Mouse (Mus musculus) lung, postnatal 14 days (tissue): ENCODE measurements around the gene Siae.

Experiments
- DNase-seq: peaks from one replicate; pipeline ENCODE4 v3.0.0; 2021

Siae gene

GRCm38 (mm10) chr9:37572204-37572876, 16.8 kb downstream of the Siae start:
- no peak for DNase-seq

DNA sequence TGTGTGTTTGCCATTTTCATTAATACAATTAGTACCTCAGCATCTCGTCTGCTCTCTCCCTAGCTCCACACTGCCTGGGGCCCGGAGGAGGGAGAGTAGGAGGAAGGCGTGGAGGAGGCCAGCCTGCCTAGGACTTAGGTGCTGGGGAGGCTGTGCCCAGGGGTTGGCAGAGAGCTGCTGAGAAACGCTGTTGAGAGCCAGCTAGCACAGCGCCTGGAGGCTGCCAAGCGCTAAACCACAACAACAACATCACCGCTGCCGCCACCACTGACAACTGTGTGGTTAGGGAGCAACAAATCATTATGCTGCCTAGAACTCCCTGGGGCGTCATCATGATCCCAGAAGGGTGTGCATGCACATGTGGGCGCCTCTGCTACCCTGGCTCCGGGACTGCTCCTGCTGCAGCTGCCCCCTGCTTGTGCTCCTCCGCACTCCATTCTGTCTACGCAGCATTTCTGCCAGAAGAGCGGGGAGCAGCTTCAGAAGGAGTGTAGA, 21.0 kb downstream of the Siae start:
- no peak for DNase-seq

- no peak for DNase-seq
Measured at GRCm38 (mm10) chr9:37583594-37583993, 28.1 kb downstream of the Siae start.

DNA sequence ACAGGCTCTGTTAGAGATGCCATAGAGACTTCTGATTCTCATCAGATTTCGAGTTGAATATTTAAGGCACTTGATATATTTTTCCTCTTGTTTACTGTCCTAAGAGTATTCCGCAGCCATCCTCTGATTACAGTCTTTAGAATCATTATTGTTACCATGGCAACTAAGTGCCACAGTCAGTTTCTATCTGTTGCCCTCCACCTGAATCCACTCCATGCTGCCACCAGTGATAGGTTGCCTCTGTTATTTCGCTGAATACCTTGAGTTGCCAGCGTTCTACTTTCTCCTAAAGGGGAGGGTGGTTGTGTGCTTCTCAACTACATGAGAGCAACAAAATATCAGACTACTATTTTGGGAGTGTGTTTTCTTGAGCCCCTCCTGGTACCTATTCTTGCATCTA, 31.2 kb downstream of the Siae start:
- DNase-seq, result no peak

- DNase-seq, result no peak
Measured at GRCm38 (mm10) chr9:37590381-37590780, 34.9 kb downstream of the Siae start.

DNA sequence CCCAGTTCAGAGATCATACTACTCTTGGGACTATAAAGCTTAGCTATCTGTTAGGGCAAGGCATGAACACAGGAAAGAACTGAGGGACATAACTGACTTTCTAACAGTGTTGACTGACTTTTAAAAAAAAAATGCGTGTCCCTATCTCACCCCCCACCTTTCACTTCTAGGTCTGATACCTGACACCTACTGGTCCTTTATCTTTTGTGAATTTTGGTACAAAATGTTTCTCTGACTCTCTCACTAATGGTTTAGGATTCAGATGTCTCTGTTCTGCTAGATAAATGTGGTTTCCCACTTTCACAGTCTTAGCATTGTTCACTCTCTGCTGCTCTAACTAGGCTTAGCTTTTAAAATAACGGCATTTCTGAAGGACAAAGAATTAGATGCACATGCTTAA, 36.5 kb downstream of the Siae start:
- no peak for DNase-seq

DNA sequence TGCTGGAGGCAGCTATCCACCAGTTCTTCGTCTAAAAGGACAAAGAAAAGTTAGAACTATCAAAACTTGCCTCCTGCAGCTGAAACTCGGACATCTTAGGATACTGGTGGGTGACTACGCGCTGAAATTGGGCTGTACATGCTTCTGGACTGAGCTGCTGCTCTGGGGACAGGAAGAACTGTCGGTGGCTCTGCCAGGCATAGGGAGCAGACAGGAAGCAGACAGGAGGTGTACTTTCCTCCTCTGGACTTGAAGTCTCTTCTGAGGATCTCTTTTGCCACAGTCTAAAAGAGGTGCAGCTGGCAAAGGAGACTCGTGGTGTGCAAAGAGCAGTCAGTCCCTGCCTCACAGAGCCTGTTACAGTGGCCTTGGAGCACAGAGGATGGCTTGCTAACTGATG, 37.1 kb downstream of the Siae start:
- DNase-seq, result no peak

DNA sequence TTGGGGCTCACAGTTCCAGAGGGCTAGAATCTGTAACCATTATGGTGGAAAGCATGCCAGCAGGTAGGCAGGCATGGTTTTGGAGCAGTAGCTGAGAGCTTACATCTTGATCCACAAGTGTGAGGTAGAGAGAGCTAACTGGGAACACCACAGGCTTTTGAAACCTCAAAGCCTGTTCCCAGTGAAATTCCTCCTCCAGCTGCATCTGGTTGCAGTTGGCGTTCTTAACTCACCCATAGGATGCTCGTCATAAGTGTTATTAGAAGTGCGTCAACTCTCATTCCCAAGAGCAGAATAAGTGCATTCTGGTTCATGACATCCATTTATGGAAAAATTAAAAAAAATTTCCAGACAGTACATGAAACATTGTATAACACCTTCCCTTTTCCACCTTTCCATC, 38.2 kb downstream of the Siae start:
- no peak for DNase-seq

DNA sequence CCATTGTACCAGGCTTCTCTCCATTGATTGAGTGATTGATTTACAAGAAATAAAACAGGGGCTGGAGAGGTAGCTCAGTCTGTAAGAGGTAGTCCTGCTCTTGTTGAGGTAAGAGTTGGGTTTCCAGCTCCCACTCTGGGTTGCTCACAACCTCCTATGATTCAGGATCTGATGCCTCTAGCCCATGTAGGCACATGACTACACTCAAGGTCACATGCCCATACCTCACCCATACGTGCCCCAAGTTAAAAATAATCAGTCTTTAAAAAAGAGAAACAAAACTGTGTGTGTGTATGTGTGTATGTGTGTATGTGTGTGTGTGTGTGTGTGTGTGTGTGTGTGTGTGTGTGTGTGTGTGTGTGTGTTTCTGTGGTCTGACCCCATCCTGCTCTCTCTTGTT, 40.1 kb downstream of the Siae start:
- no peak for DNase-seq

DNA sequence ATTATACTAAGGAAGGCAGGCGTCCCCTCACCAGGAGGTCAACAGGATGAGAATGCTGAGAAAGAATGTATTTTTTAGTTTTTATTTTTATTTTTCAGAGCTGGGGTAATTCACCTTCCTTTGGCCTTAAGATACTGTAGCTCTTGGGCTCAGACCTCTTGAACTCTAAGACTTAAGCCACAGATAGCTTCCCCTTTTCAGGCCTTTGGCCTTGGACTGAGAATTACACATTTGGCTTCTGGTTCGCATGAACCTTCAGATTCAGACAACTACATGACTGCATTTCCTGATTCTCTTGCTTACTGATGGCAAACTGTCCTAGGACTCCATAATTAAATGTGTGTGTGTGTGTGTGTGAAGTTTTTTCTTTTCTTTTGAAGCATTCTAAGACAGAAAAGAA, 43.1 kb downstream of the Siae start:
- no peak for DNase-seq

- DNase-seq, result no peak
Measured at GRCm38 (mm10) chr9:37600538-37601205, 45.2 kb downstream of the Siae start.

DNA sequence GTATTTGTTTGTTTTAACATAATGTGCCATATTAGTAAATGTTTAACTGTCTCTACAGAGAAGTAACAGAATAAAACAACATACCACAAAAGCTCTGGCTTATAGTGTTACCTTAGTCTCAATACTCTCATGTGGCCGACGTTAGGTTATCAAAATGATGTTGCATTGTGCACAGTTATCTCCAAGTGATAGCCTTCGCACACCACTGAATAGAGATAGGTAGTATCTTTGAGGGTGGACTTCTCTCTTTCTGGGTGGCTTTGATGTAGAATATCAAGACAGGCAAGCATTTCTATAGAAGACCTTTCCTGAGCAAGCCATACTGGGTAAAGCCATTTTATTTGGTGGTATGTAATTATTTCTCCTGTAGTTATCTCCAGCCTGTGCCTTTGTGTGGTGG, 49.6 kb downstream of the Siae start:
- no peak for DNase-seq

- no peak for DNase-seq
Measured at GRCm38 (mm10) chr9:37609558-37609957, 54.1 kb downstream of the Siae start.

GRCm38 (mm10) chr9:37613182-37613910, 57.8 kb downstream of the Siae start, which contains the start of gene Spa17:
Gene Spa17 (minus strand): TSS chr9:37613722.
- peak; percentile 90 for DNase-seq

GRCm38 (mm10) chr9:37613911-37614280, 58.4 kb downstream of the Siae start:
- DNase-seq, result no peak

DNA sequence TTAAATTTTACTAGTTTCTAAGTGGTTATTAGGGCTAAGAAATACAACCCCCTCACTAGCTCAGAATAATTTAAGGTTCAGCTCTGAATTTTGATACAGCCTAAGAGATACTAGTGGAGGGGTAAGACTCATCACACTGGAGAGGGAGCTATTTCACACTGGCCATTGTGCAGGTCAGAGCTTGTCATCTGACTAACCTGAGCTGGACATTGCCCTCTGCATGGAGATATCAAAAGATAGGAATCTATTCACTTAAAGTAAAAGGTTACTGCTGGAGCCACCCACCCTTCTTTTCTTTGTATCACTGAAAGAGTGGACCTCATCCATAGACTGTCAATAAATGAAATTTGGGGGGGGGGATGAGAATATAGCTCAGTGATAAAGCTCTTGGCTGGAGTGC, 58.8 kb downstream of the Siae start:
- no peak for DNase-seq

DNA sequence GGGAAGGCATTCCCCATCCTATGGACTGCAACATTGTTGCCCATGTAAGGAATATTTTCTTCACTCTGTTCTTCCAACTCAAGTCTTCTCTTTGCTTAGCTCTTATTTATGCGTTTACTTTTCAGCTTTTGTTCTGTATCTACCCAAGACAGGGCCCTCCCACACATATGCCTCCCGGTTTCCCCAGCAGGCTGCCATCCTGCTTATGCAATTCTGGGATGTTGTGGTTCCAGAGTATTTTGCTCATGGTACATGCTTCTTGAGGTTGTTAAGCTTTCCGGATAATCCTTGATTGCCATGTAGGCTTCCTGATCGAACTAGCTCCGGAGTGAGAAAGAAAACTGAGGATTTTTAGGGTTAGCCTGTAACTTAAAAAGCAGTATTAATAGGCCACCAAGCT, 59.7 kb downstream of the Siae start:
- DNase-seq, result no peak

DNA sequence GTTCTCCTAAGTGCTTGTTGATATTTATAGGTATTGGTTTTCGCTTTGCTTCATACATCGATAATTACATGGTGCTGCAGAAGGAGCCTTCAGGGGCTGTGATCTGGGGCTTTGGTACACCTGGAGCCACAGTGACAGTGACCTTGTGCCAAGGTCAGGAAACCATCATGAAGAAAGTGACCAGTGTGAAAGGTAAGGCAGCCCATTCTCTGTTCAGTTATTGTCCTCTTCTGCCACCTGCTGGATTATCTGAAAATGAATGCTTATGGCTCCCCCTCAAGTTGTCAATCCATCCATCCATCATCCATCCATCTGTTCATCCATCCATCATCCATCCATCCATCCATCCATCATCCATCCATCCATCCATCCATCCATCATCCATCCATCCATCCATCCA, 61.3 kb downstream of the Siae start:
- DNase-seq, result peak; percentile 52

DNA sequence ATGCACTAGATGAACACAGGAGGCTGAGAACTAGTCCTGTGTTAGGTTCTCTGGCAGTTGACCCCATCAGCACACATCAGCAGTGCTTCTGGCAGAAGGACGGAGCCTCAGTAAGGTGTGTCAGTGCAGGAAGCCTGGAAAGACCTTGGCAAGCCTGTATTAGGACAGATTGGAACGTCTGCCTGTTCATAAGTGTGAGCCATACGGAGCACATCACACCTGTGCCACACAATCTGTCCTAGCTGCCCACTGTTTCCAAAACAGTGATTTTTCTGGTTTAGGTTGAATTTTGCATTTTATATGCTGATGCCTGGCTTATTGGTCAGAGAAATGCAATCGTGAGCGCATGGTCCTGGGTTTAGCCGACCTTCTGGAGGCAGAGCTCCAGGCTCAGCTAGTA, 65.8 kb downstream of the Siae start:
- no peak for DNase-seq

DNA sequence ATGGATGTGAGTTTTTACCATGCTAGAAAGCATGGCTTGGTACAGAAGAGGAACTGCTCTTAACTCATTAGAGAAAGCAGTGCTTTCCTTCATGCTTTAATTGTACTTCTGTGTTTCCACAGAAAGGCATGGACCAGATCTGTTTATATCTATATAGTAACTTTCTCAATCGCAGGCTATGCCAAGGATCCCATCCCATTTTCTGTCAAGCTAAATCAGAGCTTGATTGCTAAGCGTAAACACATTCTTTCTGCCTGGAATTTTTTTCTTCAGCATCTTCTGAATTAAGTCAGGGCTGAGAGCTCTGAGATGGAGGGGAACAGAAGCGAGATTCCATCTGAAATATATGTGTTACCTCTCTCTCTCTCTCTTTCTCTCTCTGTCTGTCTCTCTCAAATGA, 68.5 kb downstream of the Siae start:
- DNase-seq, result no peak

DNA sequence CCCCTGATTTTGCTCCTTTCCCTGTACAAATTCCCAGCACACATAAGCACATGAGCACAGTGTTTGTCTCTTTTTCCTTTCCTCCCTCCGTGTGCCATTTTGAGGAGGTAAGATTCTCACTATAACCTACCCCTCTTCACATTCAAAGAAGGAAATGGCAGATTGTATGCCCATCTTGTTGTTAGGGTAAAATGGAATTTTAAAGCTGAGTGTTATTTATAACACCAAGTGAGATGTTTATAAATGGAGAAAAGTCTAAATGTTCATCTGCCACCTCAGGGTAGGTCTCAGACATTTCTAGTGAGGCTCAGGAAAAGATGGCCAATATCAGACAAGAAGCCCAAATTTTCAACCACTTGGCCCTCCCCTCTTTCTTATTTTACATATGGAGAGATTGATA, 69.0 kb downstream of the Siae start:
- DNase-seq, result no peak

GRCm38 (mm10) chr9:37625129-37625528, 69.6 kb downstream of the Siae start:
- DNase-seq, result no peak

GRCm38 (mm10) chr9:37625641-37626040, 70.1 kb downstream of the Siae start:
- no peak for DNase-seq

DNA sequence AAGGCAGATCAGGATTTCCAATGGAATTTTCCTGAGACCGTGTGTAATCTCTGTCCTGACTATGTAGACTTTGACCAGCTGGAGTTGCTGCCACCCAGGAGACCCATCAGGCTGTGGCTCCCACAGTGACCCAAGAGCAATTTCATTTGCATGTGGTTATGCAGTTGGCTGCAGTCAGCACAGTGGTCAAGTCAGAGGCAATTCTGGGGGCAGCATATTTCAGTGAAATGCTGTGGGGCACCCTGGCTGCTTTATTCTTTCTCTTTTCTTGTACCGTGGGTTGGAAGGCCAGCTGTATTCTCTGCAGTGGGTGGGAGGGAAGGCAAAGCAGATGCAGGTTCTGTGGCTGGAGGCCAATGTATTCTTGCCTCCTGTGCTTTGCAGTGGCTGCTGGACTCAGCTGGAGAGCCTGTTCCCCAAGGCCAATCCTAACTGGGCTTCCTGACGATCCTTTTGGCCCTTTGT, 70.6 kb downstream of the Siae start:
- no peak for DNase-seq
